Mouse (Mus musculus) adipocyte (in vitro differentiated cells): ENCODE results near the gene 1700012A03Rik.

Experiments
- DNase-seq: peaks from one replicate; pipeline ENCODE4 v3.0.0-alpha.2; 2016; ENCODE audit warnings: low spot score

Gene 1700012A03Rik

GRCm38 (mm10) chr6:32093312-32093711 is 43.3 kb downstream of the 1700012A03Rik start:
- no peak for DNase-seq

DNA sequence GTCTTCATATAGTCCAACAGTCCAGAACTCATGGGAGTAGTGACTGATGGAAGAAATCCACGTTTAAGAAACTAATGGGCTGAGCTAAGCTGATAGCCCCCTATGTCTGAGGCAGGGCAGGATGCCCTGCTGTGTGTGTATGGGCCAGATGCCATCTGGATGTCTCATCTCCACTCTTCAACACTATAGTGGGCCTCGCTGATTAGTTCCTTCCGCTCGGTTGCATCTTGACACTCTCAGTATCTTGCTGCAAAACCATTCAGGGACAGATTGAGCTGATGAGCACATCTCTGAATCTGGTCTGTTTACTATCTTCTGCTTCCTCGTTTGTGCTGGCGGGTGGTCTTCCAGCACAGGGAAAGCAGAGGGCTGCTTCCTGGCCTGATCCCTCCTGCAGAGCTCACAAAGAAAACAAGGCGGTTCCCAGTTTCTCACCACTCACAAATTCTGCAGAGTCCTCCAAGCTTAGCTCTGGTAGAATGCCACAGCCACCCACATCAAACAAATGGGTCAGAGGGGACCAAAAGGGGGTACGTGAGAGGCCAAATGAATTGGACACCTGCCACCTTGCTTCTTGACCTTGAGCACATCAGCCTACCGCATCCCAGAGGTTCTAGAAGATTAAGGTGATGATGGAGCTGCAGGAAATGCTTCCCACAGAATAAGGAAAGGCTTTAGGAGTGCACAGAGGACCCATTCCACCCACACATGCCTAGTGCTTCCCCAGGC is 55.7 kb downstream of the 1700012A03Rik start:
- no peak for DNase-seq
